Comparison of ENCODE assay signal across 11 mouse cellular contexts in the genomic region with DNA sequence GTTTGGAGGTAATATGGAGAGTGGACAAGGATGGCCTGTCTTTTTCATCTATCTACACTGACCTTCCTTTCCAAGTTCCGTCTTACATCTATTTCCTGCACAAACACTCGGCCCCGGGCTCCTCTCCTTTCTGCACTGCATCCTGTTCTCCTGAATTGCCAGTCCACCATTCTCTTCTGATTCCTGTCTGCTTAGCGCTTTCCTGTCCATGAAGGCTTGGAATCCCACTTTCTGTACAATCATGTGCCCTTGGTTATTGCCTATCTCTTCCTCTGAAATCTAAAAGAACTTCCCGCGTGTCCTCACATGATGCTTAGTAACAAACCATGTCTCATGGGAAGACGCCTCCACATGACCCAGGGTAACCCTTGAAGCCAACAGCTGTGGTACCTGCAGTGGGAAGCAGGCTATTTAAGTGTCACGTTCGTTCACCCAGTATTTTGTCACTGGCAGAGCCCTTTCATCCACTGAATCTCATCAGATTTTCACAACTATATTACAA.
DNase-seq lines count a peak whose midpoint lies in the region; ATAC-seq and TF ChIP-seq lines count a peak whose summit lies in the region.
"Had no signal": no experiment of that assay in that cellular context is flagged by ENCODE, and none has a peak within 500 bp of the region (broad histone marks: within the 10 kb centered on the region; RNA-seq: fewer than 3 reads in every experiment).

No protein-coding gene starts in this region.

- 0 out of 2 replicates have a peak, but pooled peaks have one; percentile 9 for ATAC-seq in frontal cortex, adult (ENCODE audit: low TSS enrichment)
- peak; percentile 28 for ATAC-seq in lung, embryonic 14.5 days (ENCODE audit: insufficient read depth)
- no peak for ATAC-seq in lung, postnatal 0 days
- 0 out of 2 replicates have a peak, but pooled peaks have one; percentile 29 for ATAC-seq in limb, embryonic 12.5 days (ENCODE audit: insufficient number of reproducible peaks, insufficient read depth, low FRiP score, low TSS enrichment, low read depth)

- TF ChIP-seq EP300 in lung, postnatal 0 days (IDR thresholded peaks at IDR 0.05), result no peak

- no peak for TF ChIP-seq POLR2A in myocyte (IDR thresholded peaks at IDR 0.05; ENCODE audit: insufficient read length, low read depth)

- no peaks in the 10 kb centered on the region for H3K79me2 ChIP-seq in myocyte (ENCODE audit: control insufficient read depth, insufficient read depth)

- 65% methylated on average over 9 of the region's 9 CpGs for WGBS in lung, embryonic 14.5 days
- 45% methylated on average over 9 of the region's 9 CpGs for WGBS in lung, postnatal 0 days
- 60% methylated on average over 9 of the region's 9 CpGs for WGBS in limb, embryonic 12.5 days

- TF ChIP-seq CTCF in lung, embryonic 14.5 days (IDR thresholded peaks at IDR 0.05; ENCODE audit: low read depth), result no peak
- TF ChIP-seq CTCF in lung, postnatal 0 days (IDR thresholded peaks at IDR 0.05), result no peak

- no peak overlapping the region for H3K9ac ChIP-seq in lung, embryonic 14.5 days
- H3K9ac ChIP-seq in lung, postnatal 0 days (replicated peaks; ENCODE audit: low read depth), result no peak overlapping the region
- no peak overlapping the region for H3K9ac ChIP-seq in limb, embryonic 12.5 days (replicated peaks)
- H3K9ac ChIP-seq: hindbrain, embryonic 14.5 days had no signal

- H3K4me3 ChIP-seq in lung, embryonic 14.5 days (ENCODE audit: low read depth, low read length), result no peak overlapping the region
- no peak overlapping the region for H3K4me3 ChIP-seq in lung, postnatal 0 days (ENCODE audit: low read depth, low read length)
- no peak overlapping the region for H3K4me3 ChIP-seq in limb, embryonic 12.5 days (replicated peaks)
- no peak overlapping the region for H3K4me3 ChIP-seq in myocyte

- no peak overlapping the region for H3ac ChIP-seq in myocyte (ENCODE audit: control insufficient read depth, insufficient read length)

- no peak for DNase-seq in frontal cortex, postnatal 14 days (ENCODE audit: low spot score in 2 of 2)
- DNase-seq in lung, embryonic 14.5 days, result no peak
- no peak for DNase-seq in lung, postnatal 0 days (ENCODE audit: low spot score)
- no peak for DNase-seq in adrenal gland, adult 2 months
- no peak for DNase-seq in right cerebral cortex, postnatal 10 days (ENCODE audit: low spot score in 2 of 2)
- DNase-seq: cerebellum, adult 11 months; thymus, postnatal 36 days had no signal

- no peak overlapping the region for H3K4me2 ChIP-seq in lung, embryonic 14.5 days
- no peak overlapping the region for H3K4me2 ChIP-seq in lung, postnatal 0 days (replicated peaks; ENCODE audit: low read depth, low read length)
- peak overlapping the region; percentile 20; the same call in 1 of the 2 replicates for H3K4me2 ChIP-seq in limb, embryonic 12.5 days
- peak overlapping the region; percentile 59 for H3K4me2 ChIP-seq in myocyte (ENCODE audit: low read depth)
- H3K4me2 ChIP-seq: hindbrain, embryonic 14.5 days had no signal

- no peaks in the 10 kb centered on the region for H3K36me3 ChIP-seq in lung, embryonic 14.5 days (ENCODE audit: insufficient read depth)
- no peaks in the 10 kb centered on the region for H3K36me3 ChIP-seq in lung, postnatal 0 days (ENCODE audit: insufficient read depth, low read length)
- no peaks in the 10 kb centered on the region for H3K36me3 ChIP-seq in limb, embryonic 12.5 days
- H3K36me3 ChIP-seq in myocyte (ENCODE audit: control insufficient read depth, insufficient read depth), result no peaks in the 10 kb centered on the region

- no peaks in the 10 kb centered on the region for H3K9me3 ChIP-seq in lung, embryonic 14.5 days (ENCODE audit: low read depth, low read length)
- no peaks in the 10 kb centered on the region for H3K9me3 ChIP-seq in lung, postnatal 0 days (ENCODE audit: low read length)
- H3K9me3 ChIP-seq in limb, embryonic 12.5 days, result no peaks in the 10 kb centered on the region

- H3K27me3 ChIP-seq in lung, embryonic 14.5 days (ENCODE audit: insufficient read depth, low read length), result no peaks in the 10 kb centered on the region
- H3K27me3 ChIP-seq in lung, postnatal 0 days (replicated peaks; ENCODE audit: insufficient read depth, low read length), result no peaks in the 10 kb centered on the region
- H3K27me3 ChIP-seq in limb, embryonic 12.5 days, result no peaks in the 10 kb centered on the region
- H3K27me3 ChIP-seq in myocyte (ENCODE audit: control insufficient read depth, insufficient read depth, insufficient read length), result no peaks in the 10 kb centered on the region

- peaks cover 8% of the 10 kb centered on the region for H3K4me1 ChIP-seq in lung, embryonic 14.5 days (ENCODE audit: insufficient read depth)
- no peaks in the 10 kb centered on the region for H3K4me1 ChIP-seq in lung, postnatal 0 days (ENCODE audit: insufficient read depth, low read depth, low read length)
- peaks cover 14% of the 10 kb centered on the region for H3K4me1 ChIP-seq in limb, embryonic 12.5 days (replicated peaks)

- H3K27ac ChIP-seq in lung, embryonic 14.5 days (ENCODE audit: low read depth), result peak overlapping the region; percentile 50; the same call in 1 of the 2 replicates
- no peak overlapping the region for H3K27ac ChIP-seq in lung, postnatal 0 days (ENCODE audit: low read length)
- H3K27ac ChIP-seq in limb, embryonic 12.5 days, result peak overlapping the region; percentile 79
- H3K27ac ChIP-seq: hindbrain, embryonic 14.5 days had no signal

TF ChIP-seq in myocyte, 11 proteins besides CTCF, POLR2A, EP300 and RAD21:
- TF ChIP-seq MYOD1 (IDR thresholded peaks at IDR 0.05; ENCODE audit: control insufficient read depth in 1 of 3, insufficient read length in 2 of 3, low read depth in 2 of 3) (peak in 1 of 3 experiments; percentile 38), SRF (IDR thresholded peaks at IDR 0.05; ENCODE audit: control insufficient read depth, insufficient read length, low read depth) (no peak)

Comparison
In these comparisons a context has a peak if more than half of its experiments do, and no peak if none do; other contexts are left out.
1. H3K4me2 ChIP-seq: peak in limb, embryonic 12.5 days (single experiment) and myocyte (single experiment); none in lung, embryonic 14.5 days (single experiment) and lung, postnatal 0 days (single experiment).